Mouse (Mus musculus) right cerebral cortex, postnatal 10 days (tissue): ENCODE measurements around the gene AI467606.
A peak's percentile ranks its signal among the peaks of the same experiment; 100 is the strongest.

ENCODE experiments used
- DNase-seq, 2 experiments: peaks; one replicate each; pipeline ENCODE4 v3.0.0; 2021; ENCODE audit warnings: low spot score in 2 of 2

AI467606 gene

DNA sequence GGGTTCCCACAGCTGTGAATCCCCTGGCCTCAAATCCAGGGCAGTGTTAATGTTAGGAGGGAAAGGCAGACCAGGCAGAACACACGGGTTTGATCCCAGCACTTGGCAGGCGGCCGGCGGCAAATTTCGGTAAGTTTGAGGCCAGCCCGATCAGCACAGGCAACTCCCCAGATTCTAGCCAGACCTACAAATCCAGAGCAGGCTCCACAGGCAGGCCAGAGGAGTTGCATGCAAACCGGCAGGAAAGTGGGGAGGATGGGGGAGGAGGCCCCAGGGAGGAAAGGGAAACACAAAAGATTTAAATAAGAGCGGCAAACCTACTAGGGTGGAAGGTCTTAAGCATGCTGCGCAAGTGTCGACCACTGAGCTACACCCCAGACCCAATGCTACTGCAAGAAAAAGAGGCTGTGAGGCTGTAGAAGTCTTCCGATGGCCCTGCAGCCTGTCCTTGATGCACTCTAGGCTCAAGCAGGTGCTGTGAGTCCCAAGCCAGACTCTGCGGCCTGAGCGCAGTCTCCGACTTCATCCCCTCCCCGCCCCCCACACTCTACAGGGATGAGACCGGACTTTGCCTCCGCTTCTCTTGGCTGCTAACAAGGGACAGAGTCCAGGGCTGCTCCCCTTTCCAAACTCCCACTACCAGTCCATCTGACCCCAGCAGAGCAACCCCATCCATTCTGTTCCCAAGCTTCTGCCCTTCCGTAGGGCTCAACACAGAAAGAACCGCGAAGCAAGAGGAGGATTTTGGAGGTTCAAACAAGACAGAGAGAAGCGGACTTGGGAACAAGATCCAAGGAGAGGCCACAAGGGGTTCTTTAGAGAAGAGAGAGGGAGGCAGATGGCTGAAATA, 30.1 kb downstream of the AI467606 start:
- no peak for DNase-seq

- no peak for DNase-seq
Measured at GRCm38 (mm10) chr7:127121911-127122270, 30.7 kb downstream of the AI467606 start, which contains the start of gene Qprt. Gene Qprt (minus strand): TSS chr7:127122226.

DNA sequence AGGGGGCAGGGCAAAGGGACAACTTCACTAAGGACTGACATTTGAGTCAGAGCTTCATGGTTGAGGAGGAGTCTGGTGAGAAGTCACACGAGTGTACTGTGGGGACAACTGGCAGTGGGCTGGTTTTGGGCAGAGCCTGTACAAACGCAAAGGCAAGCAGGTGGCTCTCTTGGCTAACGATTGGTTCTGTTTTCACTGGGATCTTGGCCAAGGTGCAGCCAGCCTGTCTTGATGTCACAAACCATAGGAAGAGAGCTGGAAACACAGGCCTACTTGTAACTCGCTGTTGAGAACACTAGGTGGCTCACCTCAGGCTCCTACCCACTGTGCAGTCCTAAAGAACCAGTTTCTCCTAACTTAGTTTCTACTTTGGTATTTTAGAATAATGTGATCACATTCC, 38.5 kb downstream of the AI467606 start:
- DNase-seq, result peak; percentile 52 to 56

DNA sequence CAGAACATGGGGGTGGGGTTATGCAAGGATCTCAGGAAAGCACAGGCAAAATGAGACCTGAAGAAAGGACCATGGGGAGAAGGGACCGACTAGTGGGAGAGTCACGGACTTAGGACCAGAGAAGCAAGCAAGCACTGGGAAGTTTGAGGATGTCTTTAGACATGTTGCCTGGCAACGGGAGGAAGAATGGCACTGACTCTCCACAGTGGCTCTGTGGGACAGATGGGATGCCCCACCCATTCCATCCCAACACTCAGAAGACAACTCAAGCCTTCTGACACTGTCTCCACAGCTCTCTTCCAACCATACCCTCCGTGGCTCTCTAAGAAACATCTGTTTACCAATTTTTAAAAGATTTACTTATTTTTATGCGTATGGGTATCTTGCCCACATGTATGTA, 42.0 kb downstream of the AI467606 start:
- DNase-seq, result peak in 1 of 2 experiments; percentile 49

- no peak for DNase-seq
Measured at GRCm38 (mm10) chr7:127134821-127135447, 43.8 kb downstream of the AI467606 start.

DNA sequence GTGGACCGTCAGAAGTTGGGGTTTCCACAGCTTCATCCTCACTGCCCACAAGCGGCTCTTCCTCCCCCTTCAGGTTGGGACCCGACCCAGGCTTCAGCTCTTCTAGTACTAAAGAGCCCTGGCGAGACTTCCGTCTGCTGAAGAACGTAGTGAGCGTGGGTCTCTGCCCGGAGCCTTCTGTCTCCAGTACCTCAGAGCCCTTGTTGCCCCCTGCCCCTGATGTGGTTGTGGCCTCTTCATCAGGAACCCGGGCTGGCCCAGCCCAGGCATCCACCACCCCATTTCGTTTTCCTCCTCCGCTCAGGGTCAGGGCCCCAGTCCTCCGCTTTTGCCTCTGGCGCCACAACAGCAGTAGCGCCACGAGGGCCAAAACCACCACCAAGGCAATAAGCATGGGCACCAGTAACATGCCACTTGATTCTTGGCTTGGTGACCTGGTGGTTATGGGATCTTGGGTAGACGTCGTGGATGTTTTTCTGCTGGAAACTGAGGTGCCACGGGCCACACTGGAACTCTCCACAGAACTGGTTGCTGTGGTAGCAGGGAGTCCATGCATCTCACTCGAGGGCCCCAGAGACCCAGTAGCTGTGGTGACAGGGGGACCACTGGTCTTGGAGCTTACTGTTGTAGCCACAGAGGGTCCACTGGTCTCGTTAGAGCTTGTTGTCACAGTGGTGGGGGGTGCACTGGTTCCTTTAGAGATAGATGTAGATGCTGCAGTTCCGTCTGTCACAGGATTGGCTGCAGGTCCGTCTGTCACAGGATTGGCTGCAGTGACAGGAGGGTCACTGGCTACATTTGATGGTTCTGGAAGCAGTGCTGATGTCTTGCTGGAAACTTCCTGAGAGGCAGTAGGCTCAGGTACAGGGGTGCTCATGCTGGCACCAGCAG, 45.3 kb downstream of the AI467606 start:
- DNase-seq, result no peak

- DNase-seq, result no peak
Measured at GRCm38 (mm10) chr7:127137262-127138017, 46.3 kb downstream of the AI467606 start, which contains the start of gene Spn. Gene Spn (minus strand): TSS chr7:127137823.

GRCm38 (mm10) chr7:127139100-127139499, 47.9 kb downstream of the AI467606 start:
- no peak for DNase-seq

- DNase-seq, result no peak
Measured at GRCm38 (mm10) chr7:127139562-127139961, 48.4 kb downstream of the AI467606 start.

DNA sequence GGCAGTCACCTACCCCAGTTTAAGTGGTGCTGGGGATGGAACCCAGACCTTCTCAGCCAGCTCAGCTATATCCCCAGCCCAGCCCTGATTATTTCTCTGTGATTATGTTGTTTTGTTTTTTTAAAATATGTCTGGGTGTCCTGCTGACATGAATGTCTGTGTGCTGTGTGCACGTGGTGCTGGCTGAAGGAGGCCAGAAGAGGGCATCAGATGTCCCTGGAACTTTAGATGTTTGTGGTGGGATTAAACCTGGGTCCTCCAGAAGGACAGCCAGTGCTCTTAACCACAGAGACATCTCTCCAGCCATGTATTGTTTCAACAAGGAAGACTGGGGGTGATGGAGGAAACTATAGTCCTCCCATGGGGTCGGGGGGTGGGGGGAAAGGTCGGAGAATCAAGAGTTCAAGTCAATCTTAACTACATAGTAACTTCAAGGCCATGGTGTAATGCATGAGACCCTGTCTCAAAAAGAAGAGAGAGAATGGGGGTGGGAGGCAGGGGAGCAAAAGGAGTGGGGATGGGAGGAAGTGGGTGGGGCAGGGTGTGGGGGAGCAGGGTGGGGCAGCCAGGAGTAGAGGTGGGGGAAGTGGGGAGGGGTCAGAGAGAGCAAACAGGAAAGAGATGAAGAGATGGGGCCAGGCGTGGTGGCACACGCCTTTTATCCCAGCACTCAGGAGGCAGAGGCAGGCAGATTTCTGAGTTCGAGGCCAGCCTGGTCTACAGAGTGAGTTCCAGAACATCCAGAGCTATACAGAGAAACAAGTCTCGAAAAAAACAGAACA, 49.7 kb downstream of the AI467606 start:
- DNase-seq, result no peak

DNA sequence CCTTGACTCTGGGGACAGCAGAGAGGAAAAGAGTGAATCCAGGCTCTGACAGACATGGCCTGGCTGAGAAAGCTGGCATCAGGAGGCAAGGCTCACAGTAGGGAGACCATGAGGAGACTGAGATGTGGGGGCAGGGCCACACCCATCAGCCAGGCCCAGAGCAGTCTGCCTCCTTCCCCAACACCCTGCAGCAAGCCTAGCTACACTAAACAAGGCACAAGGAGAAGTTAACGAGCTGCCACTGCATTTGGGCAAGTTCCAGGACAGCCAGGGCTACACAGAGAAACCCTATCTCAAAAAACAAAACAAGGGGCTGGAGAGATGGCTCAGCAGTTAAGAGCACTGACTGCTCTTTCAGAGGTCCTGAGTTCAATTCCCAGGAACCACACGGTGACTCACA, 51.1 kb downstream of the AI467606 start:
- DNase-seq, result no peak

DNA sequence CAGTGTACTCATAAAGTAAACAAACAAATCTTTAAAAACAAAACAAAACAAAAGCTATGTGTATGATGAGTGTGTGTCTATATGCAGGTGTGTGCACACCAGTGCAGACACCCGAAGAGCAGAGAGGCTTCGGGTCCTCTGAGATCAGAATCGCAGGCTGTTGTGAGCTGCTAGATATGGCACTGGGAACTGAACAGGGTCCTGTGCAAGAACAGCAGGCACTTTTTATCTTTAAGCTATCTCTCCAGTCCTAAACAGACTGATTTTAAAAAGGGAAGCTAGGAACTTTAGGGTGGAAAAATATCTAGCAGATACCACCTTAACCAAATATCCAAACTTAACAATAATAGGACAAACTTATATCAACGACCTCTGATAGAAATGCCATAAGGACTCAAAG, 51.5 kb downstream of the AI467606 start:
- DNase-seq, result no peak
